Mouse (Mus musculus) hindbrain, embryonic 14.5 days (tissue): ENCODE measurements around the gene Ergic1. TPM values are rescaled to one million over a fixed set of nuclear protein-coding genes. Genes with fewer than 3 reads are reported as not detected.

Experiments
- ATAC-seq: fragments of 200-750 bp; cut with Nextera tagmentation; 2 replicates; pipeline ENCODE4 v1.8.0; 2017; ENCODE audit warnings: moderate number of reproducible peaks, mild to moderate bottlenecking, moderate TSS enrichment, moderate library complexity; ENCODE audit not compliant: low FRiP score
- DNase-seq: peaks from one replicate; pipeline ENCODE4 v3.0.0-alpha.2; 2015; ENCODE audit warnings: low spot score
- H3K27ac ChIP-seq: fragments of 300-500 bp; sonication (generic); 2 replicates; pipeline ENCODE4 v1.5.1; 2014; ENCODE audit warnings: mild to moderate bottlenecking, moderate library complexity
- H3K27me3 ChIP-seq: fragments of 300-500 bp; sonication (generic); 2 replicates; pipeline ENCODE4 v1.6.1; 2014; ENCODE audit warnings: mild to moderate bottlenecking, low read length, mixed read lengths; ENCODE audit not compliant: control insufficient read depth, insufficient read depth
- H3K36me3 ChIP-seq: fragments of 300-500 bp; sonication (generic); replicated peaks from 2 replicates; pipeline ENCODE4 v1.6.1; 2014; ENCODE audit not compliant: control insufficient read depth, insufficient read depth
- H3K4me1 ChIP-seq: fragments of 300-500 bp; sonication (generic); replicated peaks from 2 replicates; pipeline ENCODE4 v1.6.1; 2014; ENCODE audit warnings: antibody characterized with exemption, low read length, mixed read lengths; ENCODE audit not compliant: control insufficient read depth, insufficient read depth
- H3K4me2 ChIP-seq: fragments of 300-500 bp; sonication (generic); replicated peaks from 2 replicates; pipeline ENCODE4 v1.6.1; 2014; ENCODE audit warnings: mild to moderate bottlenecking, moderate library complexity
- H3K4me3 ChIP-seq: fragments of 300-500 bp; sonication (generic); replicated peaks from 2 replicates; pipeline ENCODE4 v1.5.1; 2014; ENCODE audit warnings: mild to moderate bottlenecking, low read length
- H3K9ac ChIP-seq: fragments of 300-500 bp; sonication (generic); 2 replicates; pipeline ENCODE4 v1.6.1; 2014
- H3K9me3 ChIP-seq: fragments of 300-500 bp; sonication (generic); 2 replicates; pipeline ENCODE4 v1.6.1; 2016; ENCODE audit warnings: low read length; ENCODE audit not compliant: control insufficient read depth
- WGBS: fragments of 180-500 bp; shearing (Covaris S2); extraction: QIAGEN DNeasy Blood & Tissue Kit; methylation state at CpG from one replicate; pipeline ENCODE4 v1.1.7; 2014; 5-methylcytosine and 5-hydroxymethylcytosine counted together
- polyA plus RNA-seq: library from polyadenylated mRNA; unstranded; fragments of >200 nt; fragmentation: Nextera tagmentation; extraction: Ambion mirVana; gene quantifications from 2 replicates; pipeline ENCODE4 v1.2.1, GENCODE M21; 2014

Gene Ergic1
- polyA plus RNA-seq, 1 experiment from 2014 or later = 110 TPM

- WGBS = 80% methylated on average over 4 of the region's 4 CpGs
- Histone ChIP-seq H3K4me3 (no peak overlapping the region), H3K9ac (no peak overlapping the region), H3K27me3 (no peaks in the 10 kb centered on the region), H3K27ac (no peak overlapping the region), H3K9me3 (no peaks in the 10 kb centered on the region), H3K36me3 (peaks cover 69% of the 10 kb centered on the region), H3K4me1 (no peaks in the 10 kb centered on the region), H3K4me2 (no peak overlapping the region)
- DNase-seq (no peak), ATAC-seq (no peak)
Measured at GRCm38 (mm10) chr17:26611918-26612317, 50.6 kb downstream of the Ergic1 start.

- no peak overlapping the region for H3K27ac ChIP-seq
- no peaks in the 10 kb centered on the region for H3K27me3 ChIP-seq
- peaks cover 80% of the 10 kb centered on the region for H3K36me3 ChIP-seq
- 85% methylated on average over 6 of the region's 6 CpGs for WGBS
- H3K4me1 ChIP-seq = no peaks in the 10 kb centered on the region
- no peaks in the 10 kb centered on the region for H3K9me3 ChIP-seq
- DNase-seq (no peak), ATAC-seq (no peak)
- H3K9ac ChIP-seq = no peak overlapping the region
- H3K4me2 ChIP-seq = no peak overlapping the region
- no peak overlapping the region for H3K4me3 ChIP-seq
Measured at GRCm38 (mm10) chr17:26614286-26614685, 53.0 kb downstream of the Ergic1 start.

GRCm38 (mm10) chr17:26614708-26615486 lies 53.6 kb downstream of the Ergic1 start:
- H3K4me1 ChIP-seq = no peaks in the 10 kb centered on the region
- 84% methylated on average over 9 of the region's 9 CpGs for WGBS
- ATAC-seq = no peak
- H3K27ac ChIP-seq = no peak overlapping the region
- no peaks in the 10 kb centered on the region for H3K27me3 ChIP-seq
- H3K9me3 ChIP-seq = no peaks in the 10 kb centered on the region
- peaks cover 77% of the 10 kb centered on the region for H3K36me3 ChIP-seq
- H3K9ac ChIP-seq = no peak overlapping the region
- no peak overlapping the region for H3K4me2 ChIP-seq
- DNase-seq = no peak
- no peak overlapping the region for H3K4me3 ChIP-seq

- ATAC-seq = no peak
- no peaks in the 10 kb centered on the region for H3K27me3 ChIP-seq
- H3K4me1 ChIP-seq = no peaks in the 10 kb centered on the region
- DNase-seq = no peak
- no peaks in the 10 kb centered on the region for H3K9me3 ChIP-seq
- no peak overlapping the region for H3K4me2 ChIP-seq
- no peak overlapping the region for H3K27ac ChIP-seq
- no peak overlapping the region for H3K4me3 ChIP-seq
- WGBS = 81% methylated on average over 2 of the region's 2 CpGs
- H3K9ac ChIP-seq = no peak overlapping the region
- peaks cover 68% of the 10 kb centered on the region for H3K36me3 ChIP-seq
Measured at GRCm38 (mm10) chr17:26616696-26617095, 55.4 kb downstream of the Ergic1 start.

GRCm38 (mm10) chr17:26618498-26618897 lies 57.2 kb downstream of the Ergic1 start:
- no peaks in the 10 kb centered on the region for H3K27me3 ChIP-seq
- 100% methylated on average over 5 of the region's 5 CpGs for WGBS

GRCm38 (mm10) chr17:26619577-26619976 lies 58.3 kb downstream of the Ergic1 start:
- Histone ChIP-seq H3K9ac (no peak overlapping the region), H3K9me3 (no peaks in the 10 kb centered on the region), H3K36me3 (peaks cover 69% of the 10 kb centered on the region), H3K4me2 (no peak overlapping the region), H3K4me1 (no peaks in the 10 kb centered on the region), H3K27ac (no peak overlapping the region), H3K27me3 (no peaks in the 10 kb centered on the region), H3K4me3 (no peak overlapping the region)
- WGBS = 87% methylated on average over 6 of the region's 6 CpGs
- DNase-seq (no peak), ATAC-seq (no peak)

More at GRCm38 (mm10) chr17:26618498-26618897, 57.2 kb downstream of the Ergic1 start:
- Histone ChIP-seq H3K9ac (no peak overlapping the region), H3K4me1 (no peaks in the 10 kb centered on the region), H3K4me2 (no peak overlapping the region), H3K4me3 (no peak overlapping the region), H3K36me3 (peaks cover 67% of the 10 kb centered on the region), H3K9me3 (no peaks in the 10 kb centered on the region), H3K27ac (no peak overlapping the region)
- ATAC-seq (no peak), DNase-seq (no peak)

GRCm38 (mm10) chr17:26620292-26620691 lies 59.0 kb downstream of the Ergic1 start:
- Histone ChIP-seq H3K36me3 (peaks cover 71% of the 10 kb centered on the region), H3K9ac (no peak overlapping the region), H3K4me2 (no peak overlapping the region), H3K27ac (no peak overlapping the region), H3K4me3 (no peak overlapping the region), H3K4me1 (no peaks in the 10 kb centered on the region), H3K27me3 (no peaks in the 10 kb centered on the region), H3K9me3 (no peaks in the 10 kb centered on the region)
- DNase-seq = no peak
- WGBS = 93% methylated on average over 6 of the region's 6 CpGs
- no peak for ATAC-seq

- peaks cover 74% of the 10 kb centered on the region for H3K36me3 ChIP-seq
- H3K27me3 ChIP-seq = no peaks in the 10 kb centered on the region
- H3K27ac ChIP-seq = no peak overlapping the region
- DNase-seq (no peak), ATAC-seq (no peak)
- no peaks in the 10 kb centered on the region for H3K9me3 ChIP-seq
- H3K4me2 ChIP-seq = no peak overlapping the region
- H3K4me1 ChIP-seq = no peaks in the 10 kb centered on the region
- H3K9ac ChIP-seq = no peak overlapping the region
- WGBS = 90% methylated on average over 17 of the region's 17 CpGs
- H3K4me3 ChIP-seq = no peak overlapping the region
Measured at GRCm38 (mm10) chr17:26620786-26621766, 59.8 kb downstream of the Ergic1 start.

- Histone ChIP-seq H3K4me1 (no peaks in the 10 kb centered on the region), H3K4me2 (no peak overlapping the region), H3K9ac (no peak overlapping the region), H3K9me3 (no peaks in the 10 kb centered on the region), H3K36me3 (peaks cover 74% of the 10 kb centered on the region), H3K27me3 (no peaks in the 10 kb centered on the region), H3K27ac (no peak overlapping the region), H3K4me3 (no peak overlapping the region)
- DNase-seq = no peak
- no peak for ATAC-seq
- WGBS = 91% methylated on average over 5 of the region's 5 CpGs
Measured at GRCm38 (mm10) chr17:26621912-26622311, 60.6 kb downstream of the Ergic1 start.
